8 mouse cellular contexts compared by ENCODE assay signal in genomic region chr8:111536031-111536977, GRCm38 (mm10). TPM values are rescaled to one million over a fixed set of nuclear protein-coding genes. Genes with fewer than 3 reads are reported as not detected.
A peak's percentile ranks its signal among the peaks of the same experiment; 100 is the strongest.
DNase-seq lines count a peak whose midpoint lies in the region; ATAC-seq and TF ChIP-seq lines count a peak whose summit lies in the region.

TSS of gene Znrf1 (plus strand) at chr8:111536097.

- peak within 1 kb of the TSS; percentile 98 for H3K4me3 ChIP-seq in brown adipose tissue, adult 24 weeks (ENCODE audit: insufficient read depth, low read depth, low read length)
- peak within 1 kb of the TSS; percentile 96 for H3K4me3 ChIP-seq in heart, embryonic 13.5 days
- H3K4me3 ChIP-seq in kidney, postnatal 0 days (replicated peaks; ENCODE audit: low read depth, low read length), result peak within 1 kb of the TSS; percentile 95
- peak within 1 kb of the TSS; percentile 83 for H3K4me3 ChIP-seq in liver, embryonic 13.5 days (replicated peaks)
- peak within 1 kb of the TSS; percentile 96 for H3K4me3 ChIP-seq in stomach, embryonic 16.5 days (replicated peaks; ENCODE audit: low read length)

- no peaks in the 10 kb centered on the region for H3K27me3 ChIP-seq in heart, embryonic 13.5 days (replicated peaks)
- H3K27me3 ChIP-seq in kidney, postnatal 0 days (ENCODE audit: insufficient read depth, low read length), result no peaks in the 10 kb centered on the region
- H3K27me3 ChIP-seq in liver, embryonic 13.5 days, result 0 out of 2 replicates have a peak, but pooled peaks cover 5% of the 10 kb centered on the region
- no peaks in the 10 kb centered on the region for H3K27me3 ChIP-seq in stomach, embryonic 16.5 days (ENCODE audit: control insufficient read depth, insufficient read depth, low read length)

- H3K27ac ChIP-seq in brown adipose tissue, adult 24 weeks (replicated peaks; ENCODE audit: low read depth, low read length), result peak within 1 kb of the TSS; percentile 95
- H3K27ac ChIP-seq in heart, embryonic 13.5 days (replicated peaks), result peak within 1 kb of the TSS; percentile 95
- peak within 1 kb of the TSS; percentile 94 for H3K27ac ChIP-seq in kidney, postnatal 0 days
- H3K27ac ChIP-seq in liver, embryonic 13.5 days, result peak within 1 kb of the TSS; percentile 75
- peak within 1 kb of the TSS; percentile 93 for H3K27ac ChIP-seq in stomach, embryonic 16.5 days (ENCODE audit: low read length)

- DNase-seq in kidney, postnatal 0 days (ENCODE audit: low spot score), result peak; percentile 88
- peak; percentile 66 for DNase-seq in liver, embryonic 13.5 days
- DNase-seq in neural tube, embryonic 10.5 days (ENCODE audit: extremely low spot score, low spot score), result peak; percentile 92

- under 1% methylated on average over 50 of the region's 100 CpGs for WGBS in heart, embryonic 13.5 days
- under 1% methylated on average over 76 of the region's 100 CpGs for WGBS in kidney, postnatal 0 days
- under 1% methylated on average over 60 of the region's 100 CpGs for WGBS in liver, embryonic 13.5 days (ENCODE audit: insufficient replicate concordance)
- WGBS in stomach, embryonic 16.5 days, result 0% methylated on average over 75 of the region's 100 CpGs

- H3K9ac ChIP-seq in heart, embryonic 13.5 days, result peak within 1 kb of the TSS; percentile 97
- peak within 1 kb of the TSS; percentile 94 for H3K9ac ChIP-seq in kidney, postnatal 0 days (ENCODE audit: low read depth, low read length)
- H3K9ac ChIP-seq in liver, embryonic 13.5 days, result peak within 1 kb of the TSS; percentile 85
- H3K9ac ChIP-seq in stomach, embryonic 16.5 days (ENCODE audit: low read length), result peak within 1 kb of the TSS; percentile 92

- ATAC-seq in CD4-positive, CD25-positive, alpha-beta regulatory T cell, adult 4 months, result peak; percentile 60
- ATAC-seq in erythroid progenitor cell, adult 5-6 weeks (replicated peaks; ENCODE audit: low FRiP score, poor library complexity, severe bottlenecking), result peak; percentile 74
- ATAC-seq in heart, embryonic 13.5 days (ENCODE audit: extremely low read depth, insufficient number of reproducible peaks, low FRiP score, low TSS enrichment), result peak; percentile 74
- ATAC-seq in kidney, postnatal 0 days (replicated peaks; ENCODE audit: low FRiP score, low read depth), result peak; percentile 90
- ATAC-seq in liver, embryonic 13.5 days (ENCODE audit: low read depth), result peak; percentile 83
- ATAC-seq in stomach, embryonic 16.5 days (ENCODE audit: insufficient read depth, low FRiP score), result peak; percentile 91

- H3K4me2 ChIP-seq in heart, embryonic 13.5 days, result peak within 1 kb of the TSS; percentile 75
- H3K4me2 ChIP-seq in kidney, postnatal 0 days (ENCODE audit: low read length), result peak within 1 kb of the TSS; percentile 92
- peak within 1 kb of the TSS; percentile 100 for H3K4me2 ChIP-seq in liver, embryonic 13.5 days
- H3K4me2 ChIP-seq in stomach, embryonic 16.5 days (ENCODE audit: low read depth, low read length), result peak within 1 kb of the TSS; percentile 84

- peak; percentile 68 for TF ChIP-seq CTCF in kidney, postnatal 0 days (IDR thresholded peaks at IDR 0.05; ENCODE audit: low read depth)

- H3K9me3 ChIP-seq in heart, embryonic 13.5 days, result no peaks in the 10 kb centered on the region
- no peaks in the 10 kb centered on the region for H3K9me3 ChIP-seq in kidney, postnatal 0 days (replicated peaks; ENCODE audit: low read length)
- no peaks in the 10 kb centered on the region for H3K9me3 ChIP-seq in liver, embryonic 13.5 days (replicated peaks)
- no peaks in the 10 kb centered on the region for H3K9me3 ChIP-seq in stomach, embryonic 16.5 days (replicated peaks; ENCODE audit: control insufficient read depth, low read length)

- no peaks in the 10 kb centered on the region for H3K36me3 ChIP-seq in heart, embryonic 13.5 days
- no peaks in the 10 kb centered on the region for H3K36me3 ChIP-seq in kidney, postnatal 0 days (ENCODE audit: insufficient read depth, low read length)
- H3K36me3 ChIP-seq in liver, embryonic 13.5 days, result no peaks in the 10 kb centered on the region
- H3K36me3 ChIP-seq in stomach, embryonic 16.5 days (ENCODE audit: control insufficient read depth, insufficient read depth, low read length), result no peaks in the 10 kb centered on the region

- H3K4me1 ChIP-seq in brown adipose tissue, adult 24 weeks (ENCODE audit: control insufficient read depth, insufficient read depth, insufficient read length, low read length), result peaks cover 10% of the 10 kb centered on the region
- H3K4me1 ChIP-seq in heart, embryonic 13.5 days, result peaks cover 45% of the 10 kb centered on the region
- peaks cover 6% of the 10 kb centered on the region for H3K4me1 ChIP-seq in kidney, postnatal 0 days (replicated peaks; ENCODE audit: insufficient read depth, low read length)
- peaks cover 43% of the 10 kb centered on the region for H3K4me1 ChIP-seq in liver, embryonic 13.5 days (replicated peaks)
- H3K4me1 ChIP-seq in stomach, embryonic 16.5 days (ENCODE audit: control insufficient read depth, insufficient read depth, low read length), result peaks cover 26% of the 10 kb centered on the region

RNA-seq across cellular contexts. Expression of gene Znrf1, which starts in this region (rescaled TPM):
- 10 to 100 TPM; 27.5 to 43.5 TPM for polyA plus RNA-seq in CD4-positive, CD25-positive, alpha-beta regulatory T cell, adult 4 months (2017; shearing (Covaris generic))
- polyA plus RNA-seq in brown adipose tissue, adult 24 weeks (2012; ENCODE audit: insufficient read depth, insufficient read length, missing spikeins), result 17.6 and 24.9 TPM in 2 replicates
- total RNA-seq in erythroid progenitor cell, adult 5-6 weeks (2015; ENCODE audit: low replicate concordance), result 7.9 and 19.7 TPM in 2 replicates
- 4.8 and 13.7 TPM in 2 replicates for total RNA-seq in erythroid progenitor cell, adult 5-6 weeks (2017; ENCODE audit: low replicate concordance)
- polyA plus RNA-seq in heart, embryonic 13.5 days (2015; fragmentation: Nextera tagmentation; extraction: Ambion mirVana), result 19.7 and 20.1 TPM in 2 replicates
- 17.9 and 22.5 TPM in 2 replicates for polyA plus RNA-seq in kidney, postnatal 0 days (2015; fragmentation: Nextera tagmentation; extraction: Ambion mirVana)
- polyA plus RNA-seq in liver, embryonic 13.5 days (2015; fragmentation: Nextera tagmentation; extraction: Ambion mirVana), result 5.3 and 5.7 TPM in 2 replicates
- polyA plus RNA-seq in stomach, embryonic 16.5 days (2015; fragmentation: Nextera tagmentation; extraction: Ambion mirVana), result 9.7 and 14.0 TPM in 2 replicates

Comparison
In these comparisons a context has a peak if more than half of its experiments do, and no peak if none do; other contexts are left out.
1. Peak in every context shown above with its lines: DNase-seq, ATAC-seq, H3K4me3 ChIP-seq and H3K27ac ChIP-seq.